Mouse (Mus musculus) myocyte (in vitro differentiated cells): ENCODE data around the gene Enho. TPM values are rescaled to one million over a fixed set of nuclear protein-coding genes. Genes with fewer than 3 reads are reported as not detected.
A peak's percentile ranks its signal among the peaks of the same experiment; 100 is the strongest.

Experiments
- H3K27me3 ChIP-seq: one replicate; pipeline ENCODE4 v1.6.1; 2011; ENCODE audit not compliant: control insufficient read depth, insufficient read depth, insufficient read length
- H3K36me3 ChIP-seq: one replicate; pipeline ENCODE4 v1.6.1; 2011; ENCODE audit not compliant: control insufficient read depth, insufficient read depth
- H3K4me2 ChIP-seq: one replicate; pipeline ENCODE4 v1.6.1; 2011; ENCODE audit warnings: low read depth, control low read depth
- H3K4me3 ChIP-seq: one replicate; pipeline ENCODE4 v1.5.1; 2011; ENCODE audit warnings: mild to moderate bottlenecking, control low read depth, moderate library complexity
- H3K79me2 ChIP-seq: one replicate; pipeline ENCODE4 v1.6.1; 2011; ENCODE audit not compliant: control insufficient read depth, insufficient read depth
- H3ac ChIP-seq: one replicate; pipeline ENCODE4 v1.6.1; 2011; ENCODE audit not compliant: control insufficient read depth, insufficient read length
- CEBPB ChIP-seq: IDR thresholded peaks from 2 replicates; pipeline ENCODE4 v1.6.1; 2011; ENCODE audit warnings: mild to moderate bottlenecking, moderate library complexity; ENCODE audit not compliant: poor library complexity, insufficient read depth, severe bottlenecking
- E2F4 ChIP-seq: IDR thresholded peaks from one replicate; pipeline ENCODE4 v1.6.1; 2011; ENCODE audit warnings: mild to moderate bottlenecking, control low read depth, moderate library complexity; ENCODE audit not compliant: insufficient read depth
- MAX ChIP-seq: IDR thresholded peaks from one replicate; pipeline ENCODE4 v1.6.1; 2011; ENCODE audit warnings: low read depth, mild to moderate bottlenecking, control low read depth
- MYOD1 ChIP-seq, 3 experiments: IDR thresholded peaks; one replicate each; pipeline ENCODE4 v1.6.1; 2011; ENCODE audit warnings: control low read depth in 2 of 3, low read depth in 2 of 3, mild to moderate bottlenecking in 2 of 3, moderate library complexity in 1 of 3; ENCODE audit not compliant: insufficient read length in 2 of 3, control insufficient read depth in 1 of 3
- MYOG ChIP-seq, 3 experiments: IDR thresholded peaks; one replicate each; pipeline ENCODE4 v1.6.1; 2011; ENCODE audit warnings: control low read depth in 2 of 3, low read depth in 2 of 3, mild to moderate bottlenecking in 2 of 3; ENCODE audit not compliant: insufficient read length in 2 of 3, control insufficient read depth in 1 of 3, insufficient read depth in 1 of 3
- POLR2A ChIP-seq: IDR thresholded peaks from one replicate; pipeline ENCODE4 v1.6.1; 2011; ENCODE audit warnings: low read depth, mild to moderate bottlenecking, control low read depth, moderate library complexity; ENCODE audit not compliant: insufficient read length
- POLR2AphosphoS2 ChIP-seq: IDR thresholded peaks from one replicate; pipeline ENCODE4 v1.6.1; 2011; ENCODE audit warnings: low read depth, control low read depth; ENCODE audit not compliant: insufficient read length
- REST ChIP-seq: IDR thresholded peaks from one replicate; pipeline ENCODE4 v1.6.1; 2011; ENCODE audit warnings: mild to moderate bottlenecking, control low read depth, moderate library complexity; ENCODE audit not compliant: insufficient read depth, insufficient read length
- SRF ChIP-seq: IDR thresholded peaks from one replicate; pipeline ENCODE4 v1.6.1; 2011; ENCODE audit warnings: low read depth; ENCODE audit not compliant: control insufficient read depth, insufficient read length
- TCF12 ChIP-seq: IDR thresholded peaks from one replicate; pipeline ENCODE4 v1.6.1; 2011; ENCODE audit warnings: mild to moderate bottlenecking, control low read depth; ENCODE audit not compliant: poor library complexity, insufficient read depth, severe bottlenecking
- TCF3 ChIP-seq: IDR thresholded peaks from one replicate; pipeline ENCODE4 v1.6.1; 2011; ENCODE audit warnings: low read depth, control low read depth; ENCODE audit not compliant: insufficient read length
- USF1 ChIP-seq: IDR thresholded peaks from one replicate; pipeline ENCODE4 v1.6.1; 2011; ENCODE audit warnings: low read depth, mild to moderate bottlenecking, control low read depth, moderate library complexity
- polyA plus RNA-seq: library from polyadenylated mRNA; unstranded; fragments of >200 nt; fragmentation: generic; extraction: Trizol; gene quantifications from one replicate; pipeline ENCODE4 v1.2.1, GENCODE M21; 2012; ENCODE audit warnings: missing spikeins

Enho gene
- polyA plus RNA-seq, 1 experiment, result 8.2 TPM

DNA sequence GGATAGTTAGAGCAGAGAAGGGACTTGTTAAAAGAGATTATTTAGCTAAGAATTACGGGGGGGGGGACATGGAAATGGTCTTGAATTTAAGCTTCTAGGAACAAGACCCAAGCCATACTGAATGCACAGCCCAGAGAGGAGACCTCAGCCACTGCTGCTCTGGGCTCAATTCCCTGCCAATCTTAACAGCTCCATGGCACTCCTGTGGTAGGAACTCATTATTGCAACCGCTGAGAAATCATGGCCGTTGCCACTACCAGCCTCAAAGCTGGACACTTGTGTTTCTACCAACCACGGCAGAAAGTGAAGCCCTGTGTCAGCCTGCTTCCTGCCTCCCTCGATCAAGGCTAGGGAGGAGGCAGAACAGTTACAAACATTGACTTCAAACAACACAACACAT is 5.4 kb upstream of the Enho start:
- no peak for TF ChIP-seq MYOG (IDR thresholded peaks at IDR 0.05; ENCODE audit: control insufficient read depth in 1 of 3, insufficient read depth in 1 of 3, insufficient read length in 2 of 3, low read depth in 2 of 3)
- TF ChIP-seq POLR2AphosphoS2, result no peak
- TF ChIP-seq TCF12, result no peak
- TF ChIP-seq REST, result no peak
- TF ChIP-seq MYOD1 (IDR thresholded peaks at IDR 0.05; ENCODE audit: control insufficient read depth in 1 of 3, insufficient read length in 2 of 3, low read depth in 2 of 3), result no peak
- Histone ChIP-seq H3K4me2 (no peak overlapping the region), H3K27me3 (peaks cover 15% of the 10 kb centered on the region), H3K79me2 (no peaks in the 10 kb centered on the region), H3ac (no peak overlapping the region), H3K4me3 (no peak overlapping the region), H3K36me3 (no peaks in the 10 kb centered on the region)

DNA sequence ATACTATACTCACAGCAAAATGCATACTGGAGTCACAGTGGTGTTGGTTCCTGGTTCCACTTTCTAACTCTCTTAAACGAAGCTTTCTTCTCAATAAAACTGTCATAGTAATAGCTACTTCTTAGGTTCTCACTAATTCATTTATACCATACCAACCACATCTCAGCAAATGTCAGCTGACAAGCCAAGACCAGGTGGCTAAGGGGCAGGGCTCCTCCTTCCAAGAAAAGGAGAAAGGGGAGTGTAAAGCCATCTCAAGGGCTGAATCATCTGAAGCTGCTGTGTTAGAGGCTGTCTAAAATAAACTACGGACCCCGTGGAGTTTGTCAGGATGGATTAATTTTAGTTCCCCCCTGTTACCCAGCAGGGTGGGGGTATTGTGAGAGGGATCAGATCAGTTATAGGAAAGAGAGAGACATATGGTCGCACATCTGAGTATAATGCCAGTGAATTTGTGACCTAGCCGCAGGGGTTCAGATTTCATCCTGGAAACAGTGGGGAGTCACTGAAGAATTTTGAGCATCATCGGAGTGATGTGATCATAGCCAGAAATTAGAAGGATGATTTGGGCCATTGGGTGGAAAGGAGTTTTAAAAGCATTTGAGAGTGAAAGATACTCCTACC is 1.2 kb upstream of the Enho start:
- H3K4me3 ChIP-seq, result no peak overlapping the region
- peak overlapping the region; percentile 64 for H3K4me2 ChIP-seq
- H3K36me3 ChIP-seq, result no peaks in the 10 kb centered on the region
- no peaks in the 10 kb centered on the region for H3K79me2 ChIP-seq
- TF ChIP-seq MYOG (IDR thresholded peaks at IDR 0.05; ENCODE audit: control insufficient read depth in 1 of 3, insufficient read depth in 1 of 3, insufficient read length in 2 of 3, low read depth in 2 of 3) (peak in 1 of 3 experiments; percentile 58), MYOD1 (IDR thresholded peaks at IDR 0.05; ENCODE audit: control insufficient read depth in 1 of 3, insufficient read length in 2 of 3, low read depth in 2 of 3) (peak; percentile 53 to 76 (median 65)), USF1 (no peak), CEBPB (no peak), POLR2AphosphoS2 (no peak), REST (no peak)
- H3K27me3 ChIP-seq, result peaks cover 5% of the 10 kb centered on the region
- H3ac ChIP-seq, result no peak overlapping the region

DNA sequence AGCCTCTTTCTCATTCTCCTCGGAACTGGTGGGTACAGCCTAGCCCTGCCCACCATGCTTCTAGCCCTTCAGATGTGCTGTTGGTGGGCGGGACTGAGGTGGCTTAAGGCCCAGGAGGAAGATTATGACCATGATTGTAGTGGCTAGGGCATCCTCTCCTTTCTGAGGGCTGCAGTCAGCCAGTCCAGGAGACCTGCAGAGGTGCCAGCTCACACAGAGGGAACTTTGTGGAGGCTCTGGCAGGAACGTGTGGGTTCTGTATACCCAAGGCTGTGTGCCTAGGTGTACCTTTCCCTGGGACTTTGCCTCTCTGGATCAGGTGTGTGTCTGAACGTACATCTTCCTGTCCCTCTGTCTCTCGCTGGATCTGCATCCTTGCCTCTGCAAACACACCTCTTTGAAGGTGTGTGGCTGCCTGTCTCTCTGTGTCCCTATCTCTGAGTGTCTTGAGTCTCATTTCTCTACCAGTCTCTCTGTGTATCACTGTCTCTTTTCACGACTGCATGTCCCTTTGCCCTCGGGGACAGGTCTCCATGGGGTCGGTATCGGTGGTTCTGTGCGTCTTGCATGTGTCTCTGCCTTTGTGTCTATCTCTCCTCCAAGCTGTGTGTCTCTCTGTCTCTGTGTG is 796 bp downstream of the Enho start:
- no peak for TF ChIP-seq CEBPB
- no peak for TF ChIP-seq POLR2A
- no peak for TF ChIP-seq E2F4
- TF ChIP-seq USF1, result no peak
- no peak for TF ChIP-seq MAX
- TF ChIP-seq MYOG (IDR thresholded peaks at IDR 0.05; ENCODE audit: control insufficient read depth in 1 of 3, insufficient read depth in 1 of 3, insufficient read length in 2 of 3, low read depth in 2 of 3), result no peak
- no peak for TF ChIP-seq TCF3
- no peak for TF ChIP-seq TCF12
- no peak for TF ChIP-seq SRF
- no peak for TF ChIP-seq MYOD1 (IDR thresholded peaks at IDR 0.05; ENCODE audit: control insufficient read depth in 1 of 3, insufficient read length in 2 of 3, low read depth in 2 of 3)
- no peak for TF ChIP-seq POLR2AphosphoS2
- no peak for TF ChIP-seq REST

DNA sequence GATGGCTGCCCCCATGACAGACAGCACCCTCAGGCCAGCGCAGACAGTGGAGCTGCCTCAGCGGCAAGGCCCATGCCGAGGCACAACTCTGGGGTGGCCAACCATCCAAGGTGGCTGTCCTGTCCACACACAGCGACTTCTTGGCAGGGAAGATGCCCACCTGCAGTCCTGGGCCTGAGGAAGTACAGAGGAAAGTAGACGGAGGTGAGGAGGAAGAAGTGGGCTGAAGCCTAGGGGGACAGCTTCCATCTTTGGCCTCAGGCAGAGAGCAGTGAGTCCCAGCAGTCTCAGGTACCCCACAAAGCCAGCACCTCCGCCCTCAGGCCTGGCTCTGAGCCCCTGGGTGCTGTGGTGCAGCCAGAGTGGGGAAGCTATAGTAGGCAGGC is 1.3 kb downstream of the Enho start:
- Histone ChIP-seq H3K36me3 (no peaks in the 10 kb centered on the region), H3ac (no peak overlapping the region), H3K4me2 (no peak overlapping the region), H3K4me3 (no peak overlapping the region), H3K79me2 (no peaks in the 10 kb centered on the region), H3K27me3 (peaks cover 11% of the 10 kb centered on the region)
- TF ChIP-seq POLR2AphosphoS2, result no peak
- TF ChIP-seq SRF, result no peak
- TF ChIP-seq TCF12, result no peak
- TF ChIP-seq POLR2A, result no peak
- TF ChIP-seq REST, result no peak
- no peak for TF ChIP-seq MYOG (IDR thresholded peaks at IDR 0.05; ENCODE audit: control insufficient read depth in 1 of 3, insufficient read depth in 1 of 3, insufficient read length in 2 of 3, low read depth in 2 of 3)
- TF ChIP-seq MAX, result no peak
- TF ChIP-seq CEBPB, result no peak
- no peak for TF ChIP-seq E2F4
- no peak for TF ChIP-seq USF1
- TF ChIP-seq MYOD1 (IDR thresholded peaks at IDR 0.05; ENCODE audit: control insufficient read depth in 1 of 3, insufficient read length in 2 of 3, low read depth in 2 of 3), result no peak
- TF ChIP-seq TCF3, result no peak

More for the DNA sequence above, 796 bp downstream of the Enho start:
- H3K4me3 ChIP-seq, result no peak overlapping the region
- H3K4me2 ChIP-seq, result peak overlapping the region; percentile 67
- no peaks in the 10 kb centered on the region for H3K36me3 ChIP-seq
- H3ac ChIP-seq, result no peak overlapping the region
- H3K79me2 ChIP-seq, result no peaks in the 10 kb centered on the region
- peaks cover 11% of the 10 kb centered on the region for H3K27me3 ChIP-seq

DNA sequence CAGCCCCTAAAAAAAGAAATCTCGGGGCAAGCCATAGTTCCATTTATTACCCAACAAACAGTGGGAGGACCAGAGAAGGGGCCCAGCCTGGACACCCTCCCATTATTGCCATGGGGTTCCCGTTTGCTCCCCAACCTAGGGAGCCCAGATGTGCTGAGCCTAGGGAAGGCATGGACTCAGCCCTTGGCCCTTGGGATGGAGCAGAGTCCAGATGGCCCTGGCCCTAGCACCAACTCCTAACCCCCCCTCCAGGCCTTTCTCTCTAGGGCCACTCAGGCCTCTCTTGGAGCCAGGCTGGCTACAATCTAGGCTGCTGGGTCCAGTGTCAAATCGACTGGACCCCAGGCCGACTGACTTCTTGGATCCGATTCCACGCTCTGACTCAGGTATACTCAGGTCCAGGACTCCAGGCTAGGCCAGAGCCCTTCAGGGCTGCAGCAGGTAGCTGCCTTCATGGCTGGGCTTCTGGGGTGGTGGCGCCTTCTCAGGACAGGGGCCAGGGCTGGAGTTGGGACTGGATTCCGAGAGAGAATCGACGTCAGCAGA is 1.9 kb downstream of the Enho start:
- Histone ChIP-seq H3K27me3 (peaks cover 11% of the 10 kb centered on the region), H3K36me3 (no peaks in the 10 kb centered on the region), H3K4me3 (no peak overlapping the region), H3K79me2 (no peaks in the 10 kb centered on the region), H3ac (no peak overlapping the region), H3K4me2 (no peak overlapping the region)
- no peak for TF ChIP-seq MYOD1 (IDR thresholded peaks at IDR 0.05; ENCODE audit: control insufficient read depth in 1 of 3, insufficient read length in 2 of 3, low read depth in 2 of 3)
- no peak for TF ChIP-seq POLR2AphosphoS2
- TF ChIP-seq E2F4, result no peak
- no peak for TF ChIP-seq CEBPB
- TF ChIP-seq MYOG (IDR thresholded peaks at IDR 0.05; ENCODE audit: control insufficient read depth in 1 of 3, insufficient read depth in 1 of 3, insufficient read length in 2 of 3, low read depth in 2 of 3), result no peak
- no peak for TF ChIP-seq TCF3
- no peak for TF ChIP-seq USF1
- no peak for TF ChIP-seq TCF12
- no peak for TF ChIP-seq MAX
- no peak for TF ChIP-seq REST
- TF ChIP-seq POLR2A, result no peak
- no peak for TF ChIP-seq SRF
